8 mouse cellular contexts compared by ENCODE assay signal in genomic region chr16:13061113-13061512, GRCm38 (mm10). TPM values are rescaled to one million over a fixed set of nuclear protein-coding genes. Genes with fewer than 3 reads are reported as not detected.
A peak's percentile ranks its signal among the peaks of the same experiment; 100 is the strongest.
DNase-seq lines count a peak whose midpoint lies in the region; ATAC-seq and TF ChIP-seq lines count a peak whose summit lies in the region.

No protein-coding gene starts in this region.

- peak overlapping the region; percentile 44 for H3K4me2 ChIP-seq in kidney, postnatal 0 days (ENCODE audit: low read length)
- H3K4me2 ChIP-seq in liver, embryonic 15.5 days: peak overlapping the region; percentile 40

- no peaks in the 10 kb centered on the region for H3K4me1 ChIP-seq in kidney, postnatal 0 days (replicated peaks; ENCODE audit: insufficient read depth, low read length)
- H3K4me1 ChIP-seq in ES-Bruce4 (ENCODE audit: control insufficient read depth, insufficient read depth, low read length): no peaks in the 10 kb centered on the region
- no peaks in the 10 kb centered on the region for H3K4me1 ChIP-seq in liver, embryonic 15.5 days (replicated peaks)

- H3K27ac ChIP-seq in kidney, postnatal 0 days: no peak overlapping the region
- H3K27ac ChIP-seq in ES-Bruce4 (ENCODE audit: insufficient read depth, low read length): no peak overlapping the region
- H3K27ac ChIP-seq in liver, embryonic 15.5 days (replicated peaks): no peak overlapping the region

- no peaks in the 10 kb centered on the region for H3K9me3 ChIP-seq in kidney, postnatal 0 days (replicated peaks; ENCODE audit: low read length)
- no peaks in the 10 kb centered on the region for H3K9me3 ChIP-seq in ES-Bruce4 (replicated peaks; ENCODE audit: control insufficient read depth, insufficient read depth, low read length, poor library complexity, severe bottlenecking)
- H3K9me3 ChIP-seq in liver, embryonic 15.5 days (replicated peaks): no peaks in the 10 kb centered on the region

- TF ChIP-seq CTCF in kidney, postnatal 0 days (IDR thresholded peaks at IDR 0.05; ENCODE audit: low read depth): no peak
- no peak for TF ChIP-seq CTCF in ES-Bruce4 (IDR thresholded peaks at IDR 0.05; ENCODE audit: low read depth, low read length)

- DNase-seq in kidney, postnatal 0 days (ENCODE audit: low spot score): no peak
- DNase-seq in kidney, adult 8-10 months: no peak
- DNase-seq in layer of hippocampus, adult 9-10 months (ENCODE audit: low spot score): no peak
- no peak for DNase-seq in kidney, postnatal 10 days
- no peak for DNase-seq in ovary, adult 18-20 months (ENCODE audit: low spot score)

- WGBS in kidney, postnatal 0 days: 27% methylated on average over 10 of the region's 10 CpGs
- 21% methylated on average over 9 of the region's 10 CpGs for WGBS in liver, embryonic 15.5 days (ENCODE audit: insufficient replicate concordance)

- H3K4me3 ChIP-seq in kidney, postnatal 0 days (replicated peaks; ENCODE audit: low read depth, low read length): no peak overlapping the region
- peak overlapping the region; percentile 24 for H3K4me3 ChIP-seq in ES-Bruce4 (ENCODE audit: low read depth, low read length)
- H3K4me3 ChIP-seq in liver, embryonic 15.5 days (replicated peaks): no peak overlapping the region

- no peaks in the 10 kb centered on the region for H3K36me3 ChIP-seq in kidney, postnatal 0 days (ENCODE audit: insufficient read depth, low read length)
- no peaks in the 10 kb centered on the region for H3K36me3 ChIP-seq in ES-Bruce4 (ENCODE audit: control insufficient read depth, insufficient read depth, low read length, poor library complexity, severe bottlenecking)
- H3K36me3 ChIP-seq in liver, embryonic 15.5 days (replicated peaks): no peaks in the 10 kb centered on the region

- no peak overlapping the region for H3K9ac ChIP-seq in kidney, postnatal 0 days (ENCODE audit: low read depth, low read length)
- H3K9ac ChIP-seq in ES-Bruce4 (ENCODE audit: low read depth, poor library complexity, severe bottlenecking): peak overlapping the region; percentile 41
- no peak overlapping the region for H3K9ac ChIP-seq in liver, embryonic 15.5 days

- H3K27me3 ChIP-seq in kidney, postnatal 0 days (ENCODE audit: insufficient read depth, low read length): no peaks in the 10 kb centered on the region
- H3K27me3 ChIP-seq in ES-Bruce4 (ENCODE audit: control insufficient read depth, insufficient read depth, low read length, poor library complexity, severe bottlenecking): no peaks in the 10 kb centered on the region
- H3K27me3 ChIP-seq in liver, embryonic 15.5 days: no peaks in the 10 kb centered on the region

- ATAC-seq in kidney, postnatal 0 days (replicated peaks; ENCODE audit: low FRiP score, low read depth): 0 out of 2 replicates have a peak, but pooled peaks have one; percentile 10
- peak; percentile 74 for ATAC-seq in common myeloid progenitor, adult 5-6 weeks (replicated peaks; ENCODE audit: low read depth, poor library complexity, severe bottlenecking)
- no peak for ATAC-seq in liver, embryonic 15.5 days (ENCODE audit: insufficient read depth)

- TF ChIP-seq POLR2A in ES-Bruce4 (IDR thresholded peaks at IDR 0.05; ENCODE audit: insufficient read depth, low read length): no peak

- no peak for TF ChIP-seq EP300 in ES-Bruce4 (IDR thresholded peaks at IDR 0.05; ENCODE audit: insufficient read depth, low read depth, low read length)

RNA-seq across cellular contexts. Expression of gene Ercc4, which starts 48.4 kb away (rescaled TPM):
- polyA plus RNA-seq in kidney, postnatal 0 days (2015; fragmentation: Nextera tagmentation; extraction: Ambion mirVana): 9.9 and 11.0 TPM in 2 replicates
- 12.4 and 13.4 TPM in 2 replicates for polyA plus RNA-seq in ES-Bruce4 (2011; ENCODE audit: insufficient read depth, insufficient read length, low read depth, missing spikeins)
- 10.8 and 20.8 TPM in 2 replicates for total RNA-seq in common myeloid progenitor, adult 5-6 weeks (2017)
- polyA plus RNA-seq in liver, embryonic 15.5 days (2015; fragmentation: Nextera tagmentation; extraction: Ambion mirVana): 4.0 and 4.1 TPM in 2 replicates
